ENCODE assay signal across 8 mouse cellular contexts in genomic region chr7:27480927-27481626, GRCm38 (mm10). TPM values are rescaled to one million over a fixed set of nuclear protein-coding genes. Genes with fewer than 3 reads are reported as not detected.
DNase-seq lines count a peak whose midpoint lies in the region; ATAC-seq and TF ChIP-seq lines count a peak whose summit lies in the region.

No protein-coding gene starts in this region.

- DNase-seq in heart, embryonic 10.5 days (ENCODE audit: low spot score): no peak
- DNase-seq in heart, postnatal 14 days: no peak
- DNase-seq in frontal cortex, postnatal 36 days (ENCODE audit: low spot score in 2 of 2): no peak
- no peak for DNase-seq in thymus, adult 18-20 months

- TF ChIP-seq POLR2A in ES-Bruce4 (IDR thresholded peaks at IDR 0.05; ENCODE audit: insufficient read depth, low read length): no peak

- H3K4me3 ChIP-seq in heart, embryonic 10.5 days: peak overlapping the region; percentile 56
- H3K4me3 ChIP-seq in ES-Bruce4 (ENCODE audit: low read depth, low read length): peak overlapping the region; percentile 38; the same call in 1 of the 2 replicates
- H3K4me3 ChIP-seq in forebrain, embryonic 16.5 days (replicated peaks; ENCODE audit: low read length): peak overlapping the region; percentile 37
- peak overlapping the region; percentile 54 for H3K4me3 ChIP-seq in liver, embryonic 16.5 days (ENCODE audit: low read depth, low read length)

- peak overlapping the region; percentile 56 for H3K9ac ChIP-seq in ES-Bruce4 (ENCODE audit: low read depth, poor library complexity, severe bottlenecking)
- peak overlapping the region; percentile 49 for H3K9ac ChIP-seq in forebrain, embryonic 16.5 days (replicated peaks; ENCODE audit: low read depth, low read length)
- H3K9ac ChIP-seq in liver, embryonic 16.5 days (ENCODE audit: low read depth, low read length): peak overlapping the region; percentile 73

- no peaks in the 10 kb centered on the region for H3K9me3 ChIP-seq in heart, embryonic 10.5 days
- no peaks in the 10 kb centered on the region for H3K9me3 ChIP-seq in ES-Bruce4 (replicated peaks; ENCODE audit: control insufficient read depth, insufficient read depth, low read length, poor library complexity, severe bottlenecking)
- no peaks in the 10 kb centered on the region for H3K9me3 ChIP-seq in forebrain, embryonic 16.5 days (ENCODE audit: control insufficient read depth, low read length)
- no peaks in the 10 kb centered on the region for H3K9me3 ChIP-seq in liver, embryonic 16.5 days (replicated peaks; ENCODE audit: control insufficient read depth, low read length)

- intact Hi-C loops in heart, postnatal 14 days (cut with DNase I): loop anchor here (10.0 kb wide), 1 partner anchor 316 kb away; the partner anchor contains the start of gene Egln2

- peak overlapping the region; percentile 51 for H3K4me2 ChIP-seq in forebrain, embryonic 16.5 days (ENCODE audit: low read length)
- H3K4me2 ChIP-seq in liver, embryonic 16.5 days (ENCODE audit: low read depth, low read length): peak overlapping the region; percentile 81

- 12% methylated on average over 11 of the region's 11 CpGs for WGBS in heart, embryonic 10.5 days
- WGBS in forebrain, embryonic 16.5 days: 15% methylated on average over 10 of the region's 11 CpGs
- 15% methylated on average over 11 of the region's 11 CpGs for WGBS in liver, embryonic 16.5 days (ENCODE audit: insufficient replicate concordance)

- TF ChIP-seq CTCF in ES-Bruce4 (IDR thresholded peaks at IDR 0.05; ENCODE audit: low read depth, low read length): no peak

- H3K36me3 ChIP-seq in heart, embryonic 10.5 days: peaks cover 15% of the 10 kb centered on the region
- peaks cover 3% of the 10 kb centered on the region for H3K36me3 ChIP-seq in ES-Bruce4 (ENCODE audit: control insufficient read depth, insufficient read depth, low read length, poor library complexity, severe bottlenecking)
- no peaks in the 10 kb centered on the region for H3K36me3 ChIP-seq in forebrain, embryonic 16.5 days (ENCODE audit: control insufficient read depth, insufficient read depth)
- peaks cover 20% of the 10 kb centered on the region for H3K36me3 ChIP-seq in liver, embryonic 16.5 days (ENCODE audit: control insufficient read depth, insufficient read depth)

- no peak for TF ChIP-seq EP300 in ES-Bruce4 (IDR thresholded peaks at IDR 0.05; ENCODE audit: insufficient read depth, low read depth, low read length)

- peaks cover 25% of the 10 kb centered on the region for H3K4me1 ChIP-seq in heart, embryonic 10.5 days
- H3K4me1 ChIP-seq in ES-Bruce4 (ENCODE audit: control insufficient read depth, insufficient read depth, low read length): peaks cover 4% of the 10 kb centered on the region
- H3K4me1 ChIP-seq in forebrain, embryonic 16.5 days (replicated peaks; ENCODE audit: control insufficient read depth, insufficient read depth, low read length): peaks cover 5% of the 10 kb centered on the region
- H3K4me1 ChIP-seq in liver, embryonic 16.5 days (ENCODE audit: control insufficient read depth, low read depth, low read length): peaks cover 78% of the 10 kb centered on the region

- H3K27me3 ChIP-seq in heart, embryonic 10.5 days (ENCODE audit: insufficient read depth, poor library complexity, severe bottlenecking): no peaks in the 10 kb centered on the region
- H3K27me3 ChIP-seq in ES-Bruce4 (ENCODE audit: control insufficient read depth, insufficient read depth, low read length, poor library complexity, severe bottlenecking): no peaks in the 10 kb centered on the region
- H3K27me3 ChIP-seq in forebrain, embryonic 16.5 days (replicated peaks; ENCODE audit: control insufficient read depth, insufficient read depth, low read length): no peaks in the 10 kb centered on the region
- no peaks in the 10 kb centered on the region for H3K27me3 ChIP-seq in liver, embryonic 16.5 days (ENCODE audit: control insufficient read depth, insufficient read depth, low read depth, low read length)

- H3K27ac ChIP-seq in heart, embryonic 10.5 days: peak overlapping the region; percentile 89
- no peak overlapping the region for H3K27ac ChIP-seq in ES-Bruce4 (ENCODE audit: insufficient read depth, low read length)
- H3K27ac ChIP-seq in forebrain, embryonic 16.5 days (ENCODE audit: low read length): no peak overlapping the region
- peak overlapping the region; percentile 92 for H3K27ac ChIP-seq in liver, embryonic 16.5 days (ENCODE audit: low read length)

- ATAC-seq in forebrain, embryonic 16.5 days: no peak
- ATAC-seq in liver, embryonic 16.5 days (ENCODE audit: low read depth): no peak
- no peak for ATAC-seq in erythroid progenitor cell, adult 5-6 weeks (replicated peaks; ENCODE audit: low FRiP score, poor library complexity, severe bottlenecking)

RNA-seq across cellular contexts. Expression of gene Sertad1, which starts 5.6 kb away (rescaled TPM):
- polyA plus RNA-seq in heart, embryonic 10.5 days (2016; fragmentation: Nextera tagmentation; extraction: Ambion mirVana): 34.8 and 38.9 TPM in 2 replicates
- total RNA-seq in heart, postnatal 14 days (2021): 10 to 100 TPM; 10.9 to 11.4 TPM
- 8.0 and 8.9 TPM in 2 replicates for polyA plus RNA-seq in ES-Bruce4 (2011; ENCODE audit: insufficient read depth, insufficient read length, low read depth, missing spikeins)
- polyA plus RNA-seq in forebrain, embryonic 16.5 days (2015; fragmentation: Nextera tagmentation; extraction: Ambion mirVana): 6.5 and 7.0 TPM in 2 replicates
- polyA plus RNA-seq in liver, embryonic 16.5 days (2015; fragmentation: Nextera tagmentation; extraction: Ambion mirVana): 29.2 and 31.6 TPM in 2 replicates
- total RNA-seq in erythroid progenitor cell, adult 5-6 weeks (2015; ENCODE audit: low replicate concordance): 1.7 and 6.8 TPM in 2 replicates
- 5.5 and 7.0 TPM in 2 replicates for total RNA-seq in erythroid progenitor cell, adult 5-6 weeks (2017; ENCODE audit: low replicate concordance)

RNA-seq across cellular contexts. Expression of gene Sertad3, which starts 7.5 kb away (rescaled TPM):
- 19.0 and 23.8 TPM in 2 replicates for polyA plus RNA-seq in heart, embryonic 10.5 days (2016; fragmentation: Nextera tagmentation; extraction: Ambion mirVana)
- 1 to 10 TPM; 7.6 to 8.5 TPM for total RNA-seq in heart, postnatal 14 days (2021)
- polyA plus RNA-seq in ES-Bruce4 (2011; ENCODE audit: insufficient read depth, insufficient read length, low read depth, missing spikeins): 10.9 and 11.8 TPM in 2 replicates
- polyA plus RNA-seq in forebrain, embryonic 16.5 days (2015; fragmentation: Nextera tagmentation; extraction: Ambion mirVana): 11.6 and 14.8 TPM in 2 replicates
- 35.5 and 37.6 TPM in 2 replicates for polyA plus RNA-seq in liver, embryonic 16.5 days (2015; fragmentation: Nextera tagmentation; extraction: Ambion mirVana)
- 9.0 and 9.2 TPM in 2 replicates for total RNA-seq in erythroid progenitor cell, adult 5-6 weeks (2015; ENCODE audit: low replicate concordance)
- 14.8 and 19.6 TPM in 2 replicates for total RNA-seq in erythroid progenitor cell, adult 5-6 weeks (2017; ENCODE audit: low replicate concordance)

RNA-seq across cellular contexts. Expression of gene Prx, which starts 18.0 kb away (rescaled TPM):
- 2.4 and 2.8 TPM in 2 replicates for polyA plus RNA-seq in heart, embryonic 10.5 days (2016; fragmentation: Nextera tagmentation; extraction: Ambion mirVana)
- total RNA-seq in heart, postnatal 14 days (2021): 1 to 10 TPM; 1.4 to 2.8 TPM
- polyA plus RNA-seq in ES-Bruce4 (2011; ENCODE audit: insufficient read depth, insufficient read length, low read depth, missing spikeins): 4.2 and 5.7 TPM in 2 replicates
- 1.1 and 1.3 TPM in 2 replicates for polyA plus RNA-seq in forebrain, embryonic 16.5 days (2015; fragmentation: Nextera tagmentation; extraction: Ambion mirVana)
- polyA plus RNA-seq in liver, embryonic 16.5 days (2015; fragmentation: Nextera tagmentation; extraction: Ambion mirVana): 0.74 and 0.81 TPM in 2 replicates
- 0.36 and 0.42 TPM in 2 replicates for total RNA-seq in erythroid progenitor cell, adult 5-6 weeks (2015; ENCODE audit: low replicate concordance)
- total RNA-seq in erythroid progenitor cell, adult 5-6 weeks (2017; ENCODE audit: low replicate concordance): 1.4 and 5.1 TPM in 2 replicates

RNA-seq across cellular contexts. Expression of gene Blvrb, which starts 33.3 kb away (rescaled TPM):
- polyA plus RNA-seq in heart, embryonic 10.5 days (2016; fragmentation: Nextera tagmentation; extraction: Ambion mirVana): 88.8 and 94.6 TPM in 2 replicates
- total RNA-seq in heart, postnatal 14 days (2021): 10 to 100 TPM; 34.3 to 34.9 TPM
- 44.1 and 44.3 TPM in 2 replicates for polyA plus RNA-seq in ES-Bruce4 (2011; ENCODE audit: insufficient read depth, insufficient read length, low read depth, missing spikeins)
- polyA plus RNA-seq in forebrain, embryonic 16.5 days (2015; fragmentation: Nextera tagmentation; extraction: Ambion mirVana): 14.9 and 16.8 TPM in 2 replicates
- 853 and 865 TPM in 2 replicates for polyA plus RNA-seq in liver, embryonic 16.5 days (2015; fragmentation: Nextera tagmentation; extraction: Ambion mirVana)
- 538 and 642 TPM in 2 replicates for total RNA-seq in erythroid progenitor cell, adult 5-6 weeks (2015; ENCODE audit: low replicate concordance)
- 484 and 602 TPM in 2 replicates for total RNA-seq in erythroid progenitor cell, adult 5-6 weeks (2017; ENCODE audit: low replicate concordance)

RNA-seq across cellular contexts. Expression of gene Sptbn4, which starts 33.6 kb away (rescaled TPM):
- 0.40 and 0.46 TPM in 2 replicates for polyA plus RNA-seq in heart, embryonic 10.5 days (2016; fragmentation: Nextera tagmentation; extraction: Ambion mirVana)
- total RNA-seq in heart, postnatal 14 days (2021): under 1 TPM; 0.14 to 0.20 TPM
- 6.0 and 7.3 TPM in 2 replicates for polyA plus RNA-seq in ES-Bruce4 (2011; ENCODE audit: insufficient read depth, insufficient read length, low read depth, missing spikeins)
- polyA plus RNA-seq in forebrain, embryonic 16.5 days (2015; fragmentation: Nextera tagmentation; extraction: Ambion mirVana): 2.3 and 2.5 TPM in 2 replicates
- polyA plus RNA-seq in liver, embryonic 16.5 days (2015; fragmentation: Nextera tagmentation; extraction: Ambion mirVana): 0.02 and 0.06 TPM in 2 replicates
- total RNA-seq in erythroid progenitor cell, adult 5-6 weeks (2015; ENCODE audit: low replicate concordance): not detected in 2 replicates
- 0.08 and 0.13 TPM in 2 replicates for total RNA-seq in erythroid progenitor cell, adult 5-6 weeks (2017; ENCODE audit: low replicate concordance)

Comparison
In these comparisons a context has a peak if more than half of its experiments do, and no peak if none do; other contexts are left out.
1. H3K27ac ChIP-seq: peak in heart, embryonic 10.5 days (single experiment) and liver, embryonic 16.5 days (single experiment); none in ES-Bruce4 (single experiment) and forebrain, embryonic 16.5 days (single experiment).
2. Peak in every context shown above with its lines, with median percentiles within 50 percentile points of each other: H3K4me3 ChIP-seq and H3K9ac ChIP-seq.